Mouse (Mus musculus) frontal cortex, postnatal 36 days (tissue): ENCODE measurements at regions not wholly inside any gene's neighbourhood (a gene's known extent, or its start where the extent isn't known, plus 50 kb on each side); places are given as distances from the start of the nearest gene placed in this dataset.

Experiments used
- DNase-seq, 2 experiments: peaks; one replicate each; pipeline ENCODE4 v3.0.0; 2022; ENCODE audit warnings: low spot score in 2 of 2

GRCm38 (mm10) chr7:78123386-78123785 is 614.4 kb downstream of the Ntrk3 start:
- DNase-seq: no peak

GRCm38 (mm10) chr7:78121151-78121486 is 616.7 kb downstream of the Ntrk3 start:
- DNase-seq: no peak

GRCm38 (mm10) chr7:78120462-78121150 is 617.2 kb downstream of the Ntrk3 start:
- DNase-seq: no peak

- no peak for DNase-seq
Observed at GRCm38 (mm10) chr7:78119809-78120208, 618.0 kb downstream of the Ntrk3 start.

GRCm38 (mm10) chr7:78111291-78111690 is 626.5 kb downstream of the Ntrk3 start:
- no peak for DNase-seq

GRCm38 (mm10) chr7:78103536-78104279 is 634.1 kb downstream of the Ntrk3 start:
- no peak for DNase-seq

GRCm38 (mm10) chr7:78102396-78102795 is 635.4 kb downstream of the Ntrk3 start:
- peak; percentile 9 to 12 for DNase-seq

- peak in 1 of 2 experiments; percentile 12 for DNase-seq
Observed at GRCm38 (mm10) chr7:78086566-78087008, 651.2 kb downstream of the Ntrk3 start.

- DNase-seq: peak in 1 of 2 experiments; percentile 11
Observed at GRCm38 (mm10) chr7:78085783-78086565, 651.8 kb downstream of the Ntrk3 start.

GRCm38 (mm10) chr7:78079708-78080107 is 658.1 kb downstream of the Ntrk3 start:
- DNase-seq: no peak

GRCm38 (mm10) chr7:78071131-78071530 is 666.7 kb downstream of the Ntrk3 start:
- DNase-seq: no peak

GRCm38 (mm10) chr7:78061631-78062030 is 676.2 kb downstream of the Ntrk3 start:
- DNase-seq: no peak

- no peak for DNase-seq
Observed at GRCm38 (mm10) chr7:78049606-78050005, 688.2 kb downstream of the Ntrk3 start.

GRCm38 (mm10) chr7:78045456-78045855 is 692.4 kb downstream of the Ntrk3 start:
- no peak for DNase-seq

GRCm38 (mm10) chr7:78031032-78031431 is 706.8 kb downstream of the Ntrk3 start:
- no peak for DNase-seq

- peak; percentile 33 to 58 for DNase-seq
Observed at GRCm38 (mm10) chr7:78026992-78027615, 710.7 kb downstream of the Ntrk3 start.

- DNase-seq: no peak
Observed at GRCm38 (mm10) chr7:78023591-78023990, 714.2 kb downstream of the Ntrk3 start.

GRCm38 (mm10) chr7:78023075-78023474 is 714.7 kb downstream of the Ntrk3 start:
- peak; percentile 15 to 33 for DNase-seq

GRCm38 (mm10) chr7:78013631-78014030 is 724.2 kb downstream of the Ntrk3 start:
- no peak for DNase-seq

- DNase-seq: no peak
Observed at GRCm38 (mm10) chr7:78003086-78003485, 734.7 kb downstream of the Ntrk3 start.

GRCm38 (mm10) chr7:77993840-77994239 is 744.0 kb downstream of the Ntrk3 start:
- peak in 1 of 2 experiments; percentile 40 for DNase-seq

GRCm38 (mm10) chr7:77990150-77990549 is 747.7 kb downstream of the Ntrk3 start:
- DNase-seq: no peak
